Mouse (Mus musculus): ENCODE results near the gene Cdk7. TPM values are rescaled to one million over a fixed set of nuclear protein-coding genes. Genes with fewer than 3 reads are reported as not detected.
"Not testable (repeated sequence)": the region's sequence is repeated elsewhere in the genome, so short reads cannot be mapped to it uniquely, and the experiment has no call there.

Gene Cdk7
- polyA plus RNA-seq, 1 experiment from 2014 or later, result 91.4 TPM

DNA sequence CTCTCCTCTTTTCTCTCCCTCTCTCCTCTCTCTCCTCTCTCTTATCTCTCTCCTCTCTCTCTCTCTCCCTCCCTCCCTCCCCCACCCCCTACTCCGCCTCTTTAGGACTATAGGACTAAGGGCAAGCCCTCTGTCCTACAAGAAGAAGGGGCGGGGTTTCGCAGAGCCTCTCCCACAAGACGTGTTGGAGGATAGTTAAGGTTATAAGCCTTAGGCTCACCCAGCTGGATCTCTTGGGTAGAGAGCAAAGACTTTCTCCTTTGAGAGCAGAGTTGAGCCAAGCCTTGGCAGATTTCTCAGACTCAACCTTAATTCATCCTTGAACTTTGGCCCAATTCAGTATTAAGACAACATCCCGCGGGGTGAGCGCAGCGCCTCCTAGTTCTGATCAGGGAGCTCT is 17.9 kb upstream of the Cdk7 start:
- H3K4me2 ChIP-seq, result no peak overlapping the region
- H3K27ac ChIP-seq, result no peak overlapping the region
- no peak for ATAC-seq (ENCODE audit: insufficient number of reproducible peaks, low FRiP score, low TSS enrichment, low read depth)
- H3K9me3 ChIP-seq, result no peaks in the 10 kb centered on the region
- H3K36me3 ChIP-seq, result no peaks in the 10 kb centered on the region
- no peaks in the 10 kb centered on the region for H3K27me3 ChIP-seq
- H3K4me1 ChIP-seq, result 0 out of 2 replicates have a peak, but pooled peaks cover 3% of the 10 kb centered on the region
- 49% methylated on average over 7 of the region's 8 CpGs for WGBS
- H3K4me3 ChIP-seq, result no peak overlapping the region
- no peak overlapping the region for H3K9ac ChIP-seq

GRCm38 (mm10) chr13:100746090-100746489 is 15.4 kb upstream of the Cdk7 start:
- H3K4me1 ChIP-seq, result peaks cover 8% of the 10 kb centered on the region; the same call in 1 of the 2 replicates
- H3K36me3 ChIP-seq, result no peaks in the 10 kb centered on the region
- no peaks in the 10 kb centered on the region for H3K9me3 ChIP-seq
- 83% methylated on average over 3 of the region's 3 CpGs for WGBS
- no peak overlapping the region for H3K4me2 ChIP-seq
- no peak for ATAC-seq (ENCODE audit: insufficient number of reproducible peaks, low FRiP score, low TSS enrichment, low read depth)
- H3K27ac ChIP-seq, result no peak overlapping the region
- no peaks in the 10 kb centered on the region for H3K27me3 ChIP-seq
- no peak overlapping the region for H3K9ac ChIP-seq
- H3K4me3 ChIP-seq, result no peak overlapping the region

GRCm38 (mm10) chr13:100744036-100744744 is 13.5 kb upstream of the Cdk7 start, which contains the start of gene Mrps36:
Gene Mrps36, minus strand, starts transcription at chr13:100744659.
- Histone ChIP-seq H3K9me3 (no peaks in the 10 kb centered on the region), H3K4me2 (peak within 1 kb of the TSS; percentile 59), H3K27me3 (no peaks in the 10 kb centered on the region), H3K4me1 (peaks cover 8% of the 10 kb centered on the region; the same call in 1 of the 2 replicates), H3K4me3 (peak within 1 kb of the TSS; percentile 71), H3K9ac (peak within 1 kb of the TSS; percentile 61), H3K27ac (peak within 1 kb of the TSS; percentile 91), H3K36me3 (no peaks in the 10 kb centered on the region)
- peak; percentile 91 for ATAC-seq (ENCODE audit: insufficient number of reproducible peaks, low FRiP score, low TSS enrichment, low read depth)
- under 1% methylated on average over 52 of the region's 52 CpGs for WGBS

- H3K4me3 ChIP-seq, result peak overlapping the region; percentile 71
- H3K9ac ChIP-seq, result peak overlapping the region; percentile 61; the same call in 1 of the 2 replicates
- H3K4me2 ChIP-seq, result peak overlapping the region; percentile 59
- no peaks in the 10 kb centered on the region for H3K9me3 ChIP-seq
- whole genome bisulfite sequencing, result 70% methylated on average over 11 of the region's 11 CpGs
- H3K4me1 ChIP-seq, result peaks cover 8% of the 10 kb centered on the region; the same call in 1 of the 2 replicates
- peak overlapping the region; percentile 91 for H3K27ac ChIP-seq
- H3K27me3 ChIP-seq, result no peaks in the 10 kb centered on the region
- no peaks in the 10 kb centered on the region for H3K36me3 ChIP-seq
- ATAC-seq (ENCODE audit: insufficient number of reproducible peaks, low FRiP score, low TSS enrichment, low read depth), result no peak
Observed at GRCm38 (mm10) chr13:100743346-100744035, 12.8 kb upstream of the Cdk7 start.

GRCm38 (mm10) chr13:100742831-100743230 is 12.1 kb upstream of the Cdk7 start:
- no peaks in the 10 kb centered on the region for H3K27me3 ChIP-seq

GRCm38 (mm10) chr13:100732756-100733155 is 2.0 kb upstream of the Cdk7 start:
- no peaks in the 10 kb centered on the region for H3K9me3 ChIP-seq
- no peak overlapping the region for H3K4me3 ChIP-seq
- H3K27ac ChIP-seq, result no peak overlapping the region
- H3K9ac ChIP-seq, result no peak overlapping the region
- H3K4me2 ChIP-seq, result no peak overlapping the region
- H3K36me3 ChIP-seq, result peaks cover 15% of the 10 kb centered on the region
- no peak for ATAC-seq (ENCODE audit: insufficient number of reproducible peaks, low FRiP score, low TSS enrichment, low read depth)
- WGBS, result 93% methylated on average over 2 of the region's 2 CpGs
- no peaks in the 10 kb centered on the region for H3K27me3 ChIP-seq
- H3K4me1 ChIP-seq, result peaks cover 13% of the 10 kb centered on the region

More at GRCm38 (mm10) chr13:100742831-100743230, 12.1 kb upstream of the Cdk7 start:
- H3K27ac ChIP-seq, result no peak overlapping the region
- H3K4me3 ChIP-seq, result no peak overlapping the region
- H3K36me3 ChIP-seq, result peaks cover 4% of the 10 kb centered on the region
- no peaks in the 10 kb centered on the region for H3K9me3 ChIP-seq
- no peak overlapping the region for H3K9ac ChIP-seq
- WGBS, result 83% methylated on average over 5 of the region's 5 CpGs
- H3K4me2 ChIP-seq, result no peak overlapping the region
- H3K4me1 ChIP-seq, result peaks cover 8% of the 10 kb centered on the region; the same call in 1 of the 2 replicates
- ATAC-seq (ENCODE audit: insufficient number of reproducible peaks, low FRiP score, low TSS enrichment, low read depth), result no peak

DNA sequence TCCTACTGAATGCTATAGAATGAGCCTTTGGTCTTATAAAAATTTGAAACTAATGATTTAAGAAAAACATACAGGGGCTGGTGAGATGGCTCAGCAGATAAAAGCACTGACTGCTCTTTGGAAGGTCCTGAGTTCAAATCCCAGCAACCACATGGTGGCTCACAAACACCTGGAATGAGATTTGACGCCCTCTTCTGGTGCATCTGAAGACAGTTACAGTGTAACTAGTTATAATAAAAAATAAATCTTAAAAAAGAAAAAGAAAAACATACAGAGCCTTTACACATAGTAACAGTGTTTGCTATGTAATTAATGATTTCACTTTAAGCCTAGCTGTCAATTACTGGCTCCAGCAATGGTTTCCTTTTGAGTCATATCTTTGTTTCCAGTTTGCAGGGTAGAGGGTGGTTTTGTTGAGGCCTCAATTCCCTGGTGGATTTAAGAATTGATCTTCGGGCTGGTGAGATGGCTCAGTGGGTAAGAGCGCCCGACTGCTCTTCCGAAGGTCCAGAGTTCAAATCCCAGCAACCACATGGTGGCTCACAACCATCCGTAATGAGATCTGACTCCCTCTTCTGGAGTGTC is 815 bp upstream of the Cdk7 start:
- not testable (repeated sequence) for H3K9me3 ChIP-seq; H3K9ac ChIP-seq; H3K27me3 ChIP-seq; ATAC-seq (ENCODE audit: insufficient number of reproducible peaks, low FRiP score, low TSS enrichment, low read depth)
- H3K27ac ChIP-seq, result peak overlapping the region; percentile 97
- H3K36me3 ChIP-seq, result peaks cover 16% of the 10 kb centered on the region
- H3K4me1 ChIP-seq, result peaks cover 16% of the 10 kb centered on the region
- H3K4me3 ChIP-seq, result peak overlapping the region; percentile 88
- WGBS, result 93% methylated on average over 6 of the region's 6 CpGs
- H3K4me2 ChIP-seq, result peak overlapping the region; percentile 49

DNA sequence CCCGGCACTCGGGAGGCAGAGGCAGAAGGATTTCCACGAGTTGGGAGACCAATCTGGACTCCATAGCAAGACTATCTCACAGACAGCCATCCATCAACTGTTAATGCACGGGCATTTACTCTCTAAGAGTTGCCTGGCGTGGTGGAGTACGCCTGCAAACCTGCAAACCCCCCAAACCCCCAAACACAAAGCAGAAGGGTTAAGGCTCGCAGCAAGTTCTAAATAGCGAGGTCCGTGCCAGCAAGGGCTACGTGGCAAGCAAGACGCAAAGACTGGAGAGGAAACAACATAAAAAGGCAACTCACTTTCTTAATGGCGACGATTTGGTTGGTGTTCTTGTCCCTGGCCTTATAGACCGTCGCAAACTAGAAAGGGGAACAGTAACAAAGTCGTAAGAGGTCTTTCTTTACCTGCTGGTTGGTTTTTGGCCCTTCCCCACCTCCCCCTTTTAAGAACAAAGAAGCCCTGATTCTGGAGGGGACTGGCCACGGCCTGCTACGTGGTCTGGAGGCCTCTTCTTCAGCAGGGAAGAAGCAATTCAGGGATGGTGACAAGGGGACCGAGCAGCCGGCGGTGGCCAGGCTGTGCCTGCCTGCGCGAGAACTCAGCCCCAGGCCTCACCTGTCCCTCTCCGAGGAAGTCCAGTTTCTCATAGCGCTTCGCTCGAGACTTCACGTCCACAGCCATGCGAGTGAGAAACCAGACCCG is 432 bp downstream of the Cdk7 start:
- Histone ChIP-seq H3K9ac (peak overlapping the region; percentile 89), H3K9me3 (no peaks in the 10 kb centered on the region), H3K27ac (peak overlapping the region; percentile 97), H3K4me3 (peak overlapping the region; percentile 88), H3K4me1 (peaks cover 16% of the 10 kb centered on the region), H3K36me3 (peaks cover 17% of the 10 kb centered on the region), H3K27me3 (no peaks in the 10 kb centered on the region), H3K4me2 (peak overlapping the region; percentile 47)
- no peak for ATAC-seq (ENCODE audit: insufficient number of reproducible peaks, low FRiP score, low TSS enrichment, low read depth)
- 0% methylated on average over 30 of the region's 30 CpGs for WGBS

DNA sequence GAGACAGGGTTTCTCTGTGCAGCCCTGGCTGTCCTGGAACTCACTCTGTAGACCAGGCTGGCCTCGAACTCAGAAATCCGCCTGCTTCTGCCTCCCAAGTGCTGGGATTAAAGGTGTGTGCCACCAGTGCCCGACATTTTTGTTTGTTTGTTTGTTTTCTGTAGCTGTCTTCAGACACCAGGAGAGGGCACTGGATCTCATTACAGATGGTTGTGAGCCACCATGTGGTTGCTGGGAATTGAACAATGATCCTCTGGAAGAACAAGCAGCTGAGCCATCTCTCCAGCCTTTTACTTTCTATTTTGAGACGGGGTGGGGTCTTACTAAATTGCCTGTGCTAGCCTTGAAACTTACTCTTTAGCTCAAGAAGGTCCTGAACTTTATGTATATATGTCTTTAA is 2.2 kb downstream of the Cdk7 start:
- not testable (repeated sequence) for H3K9me3 ChIP-seq; ATAC-seq (ENCODE audit: insufficient number of reproducible peaks, low FRiP score, low TSS enrichment, low read depth); H3K9ac ChIP-seq; H3K27me3 ChIP-seq; H3K27ac ChIP-seq; H3K4me3 ChIP-seq; H3K4me2 ChIP-seq
- 94% methylated on average over 4 of the region's 4 CpGs for WGBS
- H3K4me1 ChIP-seq, result peaks cover 21% of the 10 kb centered on the region
- H3K36me3 ChIP-seq, result peaks cover 22% of the 10 kb centered on the region

- peaks cover 22% of the 10 kb centered on the region for H3K36me3 ChIP-seq
- H3K9ac ChIP-seq, result no peak overlapping the region
- ATAC-seq (ENCODE audit: insufficient number of reproducible peaks, low FRiP score, low TSS enrichment, low read depth), result no peak
- no peaks in the 10 kb centered on the region for H3K27me3 ChIP-seq
- no peak overlapping the region for H3K4me3 ChIP-seq
- H3K4me2 ChIP-seq, result no peak overlapping the region
- H3K9me3 ChIP-seq, result no peaks in the 10 kb centered on the region
- 96% methylated on average over 5 of the region's 5 CpGs for WGBS
- peaks cover 21% of the 10 kb centered on the region for H3K4me1 ChIP-seq
- no peak overlapping the region for H3K27ac ChIP-seq
Observed at GRCm38 (mm10) chr13:100728086-100728485, 2.7 kb downstream of the Cdk7 start.

GRCm38 (mm10) chr13:100725194-100725593 is 5.5 kb downstream of the Cdk7 start:
- no peak for ATAC-seq (ENCODE audit: insufficient number of reproducible peaks, low FRiP score, low TSS enrichment, low read depth)
- H3K4me3 ChIP-seq, result no peak overlapping the region
- 80% methylated on average over 10 of the region's 10 CpGs for WGBS
- H3K4me2 ChIP-seq, result no peak overlapping the region
- no peak overlapping the region for H3K27ac ChIP-seq
- H3K4me1 ChIP-seq, result peaks cover 21% of the 10 kb centered on the region
- H3K27me3 ChIP-seq, result no peaks in the 10 kb centered on the region
- H3K9me3 ChIP-seq, result no peaks in the 10 kb centered on the region
- no peak overlapping the region for H3K9ac ChIP-seq
- peaks cover 48% of the 10 kb centered on the region for H3K36me3 ChIP-seq
